Mouse (Mus musculus) layer of hippocampus, adult 2 months (tissue): ENCODE results near the gene Txndc16. TPM values are rescaled to one million over a fixed set of nuclear protein-coding genes. Genes with fewer than 3 reads are reported as not detected.

ENCODE experiments used
- DNase-seq, 2 experiments: peaks; one replicate each; pipeline ENCODE4 v3.0.0; 2022; ENCODE audit warnings: low spot score in 2 of 2
- H3K27ac ChIP-seq: fragments of 200-600 bp; 2 replicates; pipeline ENCODE4 v1.8.1; 2022
- H3K4me3 ChIP-seq: fragments of 200-600 bp; 2 replicates; pipeline ENCODE4 v1.8.1; 2022; ENCODE audit warnings: mild to moderate bottlenecking
- CTCF ChIP-seq: fragments of 200-600 bp; conservative IDR thresholded peaks from 2 replicates; pipeline ENCODE4 v1.8.1; 2022; ENCODE audit warnings: antibody characterized with exemption, mild to moderate bottlenecking, moderate library complexity
- total RNA-seq, 2 experiments: library from RNA; stranded (reverse); gene quantifications; 2 replicates each; pipeline ENCODE4 v1.2.3; 2021

The Txndc16 gene
- total RNA-seq, 2 experiments from 2014 or later = 57.8 to 75.5 TPM

DNA sequence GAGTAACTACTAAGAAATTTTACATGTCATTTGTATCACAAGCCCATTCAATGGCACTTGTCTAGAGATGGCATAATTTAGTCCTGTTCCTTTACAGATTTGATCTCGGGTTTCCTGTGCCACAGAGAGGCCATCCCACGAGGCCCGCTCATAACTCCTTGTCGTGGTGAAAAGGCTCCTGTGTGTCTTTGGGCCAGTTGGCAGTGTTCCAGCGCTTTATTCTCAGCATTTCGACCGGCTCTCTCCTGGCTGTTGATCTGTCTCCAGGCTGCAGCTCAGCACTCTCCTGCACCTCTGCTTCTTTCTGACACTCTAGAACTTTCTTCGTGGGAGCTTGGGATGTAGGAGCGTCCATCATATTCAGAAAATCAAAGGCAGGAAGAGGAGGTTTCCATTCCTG lies 84.6 kb downstream of the Txndc16 start:
- no peak overlapping the region for H3K27ac ChIP-seq
- no peak overlapping the region for H3K4me3 ChIP-seq
- TF ChIP-seq CTCF = no peak
- DNase-seq = no peak

DNA sequence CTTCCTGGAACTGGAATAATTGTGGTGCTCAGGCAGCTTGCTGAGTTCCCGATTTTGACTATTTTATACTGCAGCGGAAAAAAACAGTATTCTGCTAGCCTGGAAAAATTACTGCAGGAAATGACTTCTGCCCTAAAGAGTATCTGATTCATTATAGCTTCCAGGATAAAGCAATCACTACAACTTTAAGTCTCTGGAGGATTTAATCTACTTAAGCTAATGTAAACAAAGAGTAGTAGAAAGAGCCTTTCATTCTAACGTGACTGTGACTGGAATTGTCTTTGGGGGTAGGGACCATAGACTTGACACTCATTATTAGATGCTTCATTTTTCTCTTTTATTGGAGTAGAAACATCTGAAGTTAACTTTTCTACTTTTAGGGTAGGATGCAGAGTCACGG lies 101.8 kb downstream of the Txndc16 start:
- TF ChIP-seq CTCF = no peak
- DNase-seq = no peak
- Histone ChIP-seq H3K4me3 (no peak overlapping the region), H3K27ac (no peak overlapping the region)

DNA sequence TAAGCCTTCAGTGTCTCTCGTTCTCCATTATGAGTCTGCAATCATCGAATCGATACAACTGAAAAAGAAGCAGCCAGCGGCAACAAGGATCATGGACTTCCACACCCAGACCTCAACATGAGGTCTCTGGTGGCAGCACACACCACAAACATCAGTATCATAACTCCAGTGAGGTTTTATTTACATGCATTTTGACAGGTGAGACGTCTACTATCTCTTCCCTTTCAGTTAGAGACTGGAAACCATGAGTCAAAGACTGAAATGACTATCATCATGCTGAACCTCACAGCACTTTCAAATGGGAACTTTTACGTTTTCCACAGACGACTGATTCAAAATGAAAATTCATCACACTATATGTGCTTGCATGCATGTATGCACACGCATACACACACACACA lies 117.9 kb downstream of the Txndc16 start:
- H3K4me3 ChIP-seq = no peak overlapping the region
- no peak for TF ChIP-seq CTCF
- no peak overlapping the region for H3K27ac ChIP-seq
- no peak for DNase-seq

DNA sequence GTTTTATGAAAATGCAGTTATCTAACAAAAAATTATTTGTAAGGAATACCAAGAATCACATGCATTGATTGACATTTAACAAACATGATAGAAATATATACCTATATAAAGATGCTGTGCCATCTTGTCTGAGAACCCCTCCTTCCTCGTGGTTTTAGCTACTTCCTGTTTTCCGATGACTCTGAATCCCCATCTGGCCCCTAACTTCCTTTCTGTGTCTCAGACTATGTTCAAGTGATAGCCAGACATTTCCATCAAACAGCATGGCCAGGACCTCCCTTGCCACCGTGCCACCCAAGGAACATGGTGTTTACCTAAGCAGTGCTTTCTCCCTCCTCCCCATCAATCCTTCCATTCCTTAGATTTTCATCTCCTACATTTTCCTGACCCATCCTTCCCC lies 127.8 kb downstream of the Txndc16 start:
- Histone ChIP-seq H3K27ac (no peak overlapping the region), H3K4me3 (no peak overlapping the region)
- TF ChIP-seq CTCF = no peak
- DNase-seq = no peak

DNA sequence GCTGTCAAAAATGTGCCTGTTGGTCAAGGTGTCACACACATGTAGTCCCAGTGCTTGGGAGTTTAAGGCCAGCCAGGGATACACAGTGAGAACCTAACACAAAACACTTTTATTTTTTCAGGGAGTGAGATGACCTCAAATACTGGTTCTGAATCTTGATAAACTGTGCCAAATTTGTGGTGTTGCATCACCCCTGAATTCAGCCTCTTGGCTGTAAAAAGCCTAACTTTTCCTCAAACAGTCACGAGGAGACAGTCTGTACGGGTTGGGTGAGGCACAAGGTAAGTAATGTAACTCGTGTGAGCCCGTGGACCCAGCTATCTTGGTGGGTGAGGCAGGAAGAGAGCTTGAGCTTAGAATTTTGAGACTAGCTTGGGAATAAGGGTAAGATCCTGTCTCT lies 130.1 kb downstream of the Txndc16 start:
- Histone ChIP-seq H3K27ac (no peak overlapping the region), H3K4me3 (no peak overlapping the region)
- DNase-seq = no peak
- TF ChIP-seq CTCF = no peak

DNA sequence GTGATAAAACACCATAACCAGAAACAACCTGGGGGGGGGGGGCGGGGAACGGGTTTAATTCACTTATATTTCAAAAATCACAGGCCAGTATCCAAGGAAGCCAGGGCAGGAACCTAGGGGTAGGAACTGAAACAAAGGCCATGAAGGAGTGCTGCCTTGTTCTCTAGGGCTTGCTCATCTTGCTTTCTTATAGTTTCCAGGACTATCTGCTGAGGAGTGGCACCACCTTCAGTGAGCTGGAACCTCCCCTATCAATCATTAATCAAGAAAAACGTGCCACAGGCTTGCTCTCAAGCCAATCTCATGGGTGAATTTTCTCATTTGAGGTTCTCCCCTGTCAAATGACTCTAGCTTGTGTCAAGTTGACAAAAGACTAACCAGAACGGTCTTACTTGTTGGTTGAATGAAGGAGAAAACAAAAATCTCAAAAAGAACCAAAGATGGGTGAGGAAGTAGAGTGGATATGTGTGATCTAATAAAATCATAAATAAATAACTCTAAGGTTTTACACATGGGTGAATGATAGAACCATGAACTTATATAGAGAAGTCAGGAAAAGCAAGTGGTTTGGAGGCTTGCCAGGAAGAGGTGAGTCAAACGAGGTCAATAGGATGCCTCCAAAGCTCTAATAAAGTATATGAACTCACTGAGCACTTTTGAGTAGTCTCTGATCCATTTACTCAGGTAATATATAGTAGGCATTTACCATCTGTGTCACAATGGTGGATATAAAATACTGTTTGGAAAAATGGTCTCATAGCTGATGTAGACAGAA lies 134.3 kb downstream of the Txndc16 start:
- TF ChIP-seq CTCF = no peak
- no peak for DNase-seq
- H3K4me3 ChIP-seq = no peak overlapping the region

DNA sequence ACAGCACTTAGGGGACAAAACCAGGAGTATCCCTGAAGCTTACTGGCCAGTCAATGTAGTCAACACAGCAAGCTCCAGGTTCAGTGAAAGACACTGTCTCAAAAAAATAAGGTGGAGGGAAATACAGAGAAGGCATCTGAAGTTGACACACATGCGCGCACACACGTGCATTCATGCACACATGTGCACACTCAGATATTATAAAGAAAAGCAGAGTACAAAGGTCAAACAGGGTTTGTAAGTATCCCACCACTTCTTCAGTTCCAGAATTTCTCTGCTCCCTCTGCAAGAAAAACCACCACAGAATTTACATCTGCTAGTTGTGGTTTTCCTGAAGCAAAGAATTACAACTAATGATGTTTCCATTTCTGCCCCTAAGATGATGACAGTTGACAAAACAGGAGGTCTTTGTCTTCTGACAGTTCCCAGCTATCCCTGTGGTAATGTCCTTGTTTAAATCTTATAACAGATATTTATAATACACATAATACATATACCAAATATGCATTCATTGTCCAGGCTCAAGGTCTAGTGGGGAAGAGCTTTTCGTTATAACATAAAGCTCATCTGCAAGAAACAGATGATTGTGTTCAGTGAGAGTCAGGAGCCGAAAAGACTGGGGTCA lies 135.4 kb downstream of the Txndc16 start:
- no peak for DNase-seq
- TF ChIP-seq CTCF = no peak
- Histone ChIP-seq H3K27ac (no peak overlapping the region), H3K4me3 (no peak overlapping the region)

More for the DNA sequence above, 134.3 kb downstream of the Txndc16 start:
- H3K27ac ChIP-seq = no peak overlapping the region

DNA sequence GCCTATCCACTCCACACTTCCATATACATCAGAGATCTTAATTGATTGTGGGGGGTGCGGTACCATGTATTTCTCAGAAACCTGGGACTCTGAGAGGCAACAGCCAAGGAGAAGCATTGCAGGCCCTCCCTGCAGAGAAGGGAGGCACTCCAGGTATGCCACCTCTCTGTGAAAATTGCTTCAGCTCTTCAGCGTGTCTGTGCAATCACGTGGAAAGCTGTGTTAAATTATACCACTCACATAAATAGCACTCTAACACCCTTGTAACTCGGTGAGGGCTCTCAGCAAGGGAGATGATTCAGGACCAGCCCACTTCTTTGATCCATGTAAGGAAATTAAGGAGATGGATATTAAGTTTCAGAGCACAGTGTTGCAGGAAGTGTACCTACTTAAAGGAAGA lies 136.6 kb downstream of the Txndc16 start:
- no peak for DNase-seq

More for the DNA sequence above, 136.6 kb downstream of the Txndc16 start:
- no peak overlapping the region for H3K4me3 ChIP-seq
- no peak overlapping the region for H3K27ac ChIP-seq
- no peak for TF ChIP-seq CTCF

Other genes starting within 250 kb of the Txndc16 start
- under 1 TPM; 0.13 to 0.37 TPM for gene Ptger2, start 232.1 kb downstream of the Txndc16 start, total RNA-seq
- gene Gpr137c, start 611 bp downstream of the Txndc16 start, total RNA-seq = 10 to 100 TPM; 23.3 to 23.4 TPM
- gene Ero1l, start 98.4 kb upstream of the Txndc16 start, total RNA-seq = 10 to 100 TPM; 30.9 to 37.6 TPM
- 10 to 100 TPM; 98.8 to 99.6 TPM for gene Psmc6, start 109.5 kb upstream of the Txndc16 start, total RNA-seq
- 10 to 100 TPM; 14.7 to 16.7 TPM for gene Styx, start 130.8 kb upstream of the Txndc16 start, total RNA-seq
- gene Gnpnat1, start 184.6 kb upstream of the Txndc16 start, total RNA-seq = 10 to 100 TPM; 18.4 to 19.3 TPM